Mouse (Mus musculus): ENCODE measurements at regions not wholly inside any gene's neighbourhood (a gene's known extent, or its start where the extent isn't known, plus 50 kb on each side); places are given as distances from the start of the nearest gene placed in this dataset.

- ATAC-seq, result no peak
Measured at GRCm38 (mm10) chr17:88116321-88116720, 51.2 kb upstream of the Fbxo11 start.

GRCm38 (mm10) chr17:88118714-88119113 is 53.6 kb upstream of the Fbxo11 start:
- ATAC-seq, result no peak

- ATAC-seq, result peak; percentile 100
Measured at GRCm38 (mm10) chr17:88123711-88124110, 58.6 kb upstream of the Fbxo11 start.

GRCm38 (mm10) chr17:88127126-88127525 is 62.0 kb upstream of the Fbxo11 start:
- ATAC-seq, result no peak

GRCm38 (mm10) chr17:88131297-88131696 is 66.2 kb upstream of the Fbxo11 start:
- ATAC-seq, result no peak

- no peak for ATAC-seq
Measured at GRCm38 (mm10) chr17:88131980-88132379, 66.9 kb upstream of the Fbxo11 start.

GRCm38 (mm10) chr17:88132601-88133346 is 67.7 kb upstream of the Fbxo11 start:
- no peak for ATAC-seq

- no peak for ATAC-seq
Measured at GRCm38 (mm10) chr17:88134546-88134945, 69.5 kb upstream of the Fbxo11 start.

- no peak for ATAC-seq
Measured at GRCm38 (mm10) chr17:88141538-88141937, 76.4 kb upstream of the Fbxo11 start.

GRCm38 (mm10) chr17:88142003-88142402 is 76.9 kb upstream of the Fbxo11 start:
- peak; percentile 32 for ATAC-seq

GRCm38 (mm10) chr17:88142809-88143208 is 77.7 kb upstream of the Fbxo11 start:
- no peak for ATAC-seq

- ATAC-seq, result no peak
Measured at GRCm38 (mm10) chr17:88143378-88143943, 78.4 kb upstream of the Fbxo11 start.

- ATAC-seq, result no peak
Measured at GRCm38 (mm10) chr17:88158550-88158949, 93.5 kb upstream of the Fbxo11 start.

GRCm38 (mm10) chr17:88159212-88159668 is 94.1 kb upstream of the Fbxo11 start:
- no peak for ATAC-seq

GRCm38 (mm10) chr17:88159851-88160676 is 95.0 kb upstream of the Fbxo11 start:
- ATAC-seq, result no peak

GRCm38 (mm10) chr17:88160677-88161001 is 95.5 kb upstream of the Fbxo11 start:
- ATAC-seq, result no peak

GRCm38 (mm10) chr17:88161766-88162165 is 96.7 kb upstream of the Fbxo11 start:
- ATAC-seq, result no peak

- ATAC-seq, result no peak
Measured at GRCm38 (mm10) chr17:88164805-88165204, 99.7 kb upstream of the Fbxo11 start.

- no peak for ATAC-seq
Measured at GRCm38 (mm10) chr17:88165811-88166210, 100.7 kb upstream of the Fbxo11 start.

GRCm38 (mm10) chr17:88168262-88169096 is 103.4 kb upstream of the Fbxo11 start:
- no peak for ATAC-seq

GRCm38 (mm10) chr17:88171606-88172005 is 106.5 kb upstream of the Fbxo11 start:
- ATAC-seq, result no peak

- ATAC-seq, result no peak
Measured at GRCm38 (mm10) chr17:88173354-88174032, 108.4 kb upstream of the Fbxo11 start.

All from inflammation-experienced regulatory T-cells, adult 6 months (primary cell).